Mouse (Mus musculus) lung, embryonic 14.5 days (tissue): ENCODE data around the gene Crtam. TPM values are rescaled to one million over a fixed set of nuclear protein-coding genes. Genes with fewer than 3 reads are reported as not detected.

Experiments used
- ATAC-seq: fragments of 200-750 bp; cut with Nextera tagmentation; 2 replicates; pipeline ENCODE4 v1.8.0; 2017; ENCODE audit warnings: mild to moderate bottlenecking, moderate TSS enrichment, moderate library complexity; ENCODE audit not compliant: insufficient read depth
- DNase-seq: peaks from one replicate; pipeline ENCODE4 v3.0.0-alpha.2; 2015
- H3K27ac ChIP-seq: fragments of 300-500 bp; sonication (generic); 2 replicates; pipeline ENCODE4 v1.5.1; 2014; ENCODE audit warnings: low read depth, mild to moderate bottlenecking, moderate library complexity
- H3K27me3 ChIP-seq: fragments of 300-500 bp; sonication (generic); 2 replicates; pipeline ENCODE4 v1.6.1; 2014; ENCODE audit warnings: low read length, control low read depth; ENCODE audit not compliant: insufficient read depth
- H3K36me3 ChIP-seq: fragments of 300-500 bp; sonication (generic); 2 replicates; pipeline ENCODE4 v1.6.1; 2014; ENCODE audit warnings: control low read depth; ENCODE audit not compliant: insufficient read depth
- H3K4me1 ChIP-seq: fragments of 300-500 bp; sonication (generic); 2 replicates; pipeline ENCODE4 v1.6.1; 2014; ENCODE audit warnings: antibody characterized with exemption, control low read depth; ENCODE audit not compliant: insufficient read depth
- H3K4me2 ChIP-seq: fragments of 300-500 bp; sonication (generic); 2 replicates; pipeline ENCODE4 v1.6.1; 2014; ENCODE audit warnings: mild to moderate bottlenecking
- H3K4me3 ChIP-seq: fragments of 300-500 bp; sonication (generic); 2 replicates; pipeline ENCODE4 v1.5.1; 2014; ENCODE audit warnings: low read depth, low read length
- H3K9ac ChIP-seq: fragments of 300-500 bp; sonication (generic); 2 replicates; pipeline ENCODE4 v1.6.1; 2014
- H3K9me3 ChIP-seq: fragments of 300-500 bp; sonication (generic); 2 replicates; pipeline ENCODE4 v1.6.1; 2016; ENCODE audit warnings: low read depth, low read length, control low read depth
- CTCF ChIP-seq: IDR thresholded peaks from 2 replicates; pipeline ENCODE4 v1.5.1; 2016; ENCODE audit warnings: antibody characterized with exemption, low read depth
- WGBS: fragments of 180-500 bp; shearing (Covaris S2); extraction: QIAGEN DNeasy Blood & Tissue Kit; methylation state at CpG from one replicate; pipeline ENCODE4 v1.1.7; 2014; 5-methylcytosine and 5-hydroxymethylcytosine counted together
- polyA plus RNA-seq: library from polyadenylated mRNA; unstranded; fragments of >200 nt; fragmentation: Nextera tagmentation; extraction: Ambion mirVana; gene quantifications from 2 replicates; pipeline ENCODE4 v1.2.1, GENCODE M21; 2014

The Crtam gene
- polyA plus RNA-seq, 1 experiment from 2014 or later = 0.09 TPM

- peak; percentile 61 for DNase-seq
- H3K27me3 ChIP-seq = no peaks in the 10 kb centered on the region
- no peaks in the 10 kb centered on the region for H3K9me3 ChIP-seq
- H3K4me2 ChIP-seq = no peak overlapping the region
- H3K27ac ChIP-seq = no peak overlapping the region
- peak; percentile 66 for TF ChIP-seq CTCF
- no peak overlapping the region for H3K4me3 ChIP-seq
- WGBS = 38% methylated on average over 6 of the region's 6 CpGs
- H3K9ac ChIP-seq = no peak overlapping the region
- ATAC-seq = no peak
- no peaks in the 10 kb centered on the region for H3K36me3 ChIP-seq
- no peaks in the 10 kb centered on the region for H3K4me1 ChIP-seq
These were observed 21.9 kb downstream of the Crtam start for GRCm38 (mm10) chr9:40982480-40982879.

GRCm38 (mm10) chr9:40974042-40974801 lies 30.2 kb downstream of the Crtam start:
- no peak for TF ChIP-seq CTCF
- Histone ChIP-seq H3K36me3 (no peaks in the 10 kb centered on the region), H3K27me3 (no peaks in the 10 kb centered on the region), H3K4me3 (no peak overlapping the region), H3K4me1 (no peaks in the 10 kb centered on the region), H3K27ac (no peak overlapping the region), H3K9me3 (no peaks in the 10 kb centered on the region), H3K4me2 (no peak overlapping the region), H3K9ac (no peak overlapping the region)
- 71% methylated on average over 11 of the region's 11 CpGs for WGBS
- DNase-seq = no peak
- ATAC-seq = no peak

GRCm38 (mm10) chr9:40964418-40964714 lies 40.1 kb downstream of the Crtam start:
- Histone ChIP-seq H3K4me2 (peak overlapping the region; percentile 65), H3K9ac (no peak overlapping the region), H3K36me3 (no peaks in the 10 kb centered on the region), H3K4me1 (no peaks in the 10 kb centered on the region), H3K9me3 (no peaks in the 10 kb centered on the region), H3K4me3 (peak overlapping the region; percentile 38), H3K27me3 (peaks cover 30% of the 10 kb centered on the region), H3K27ac (no peak overlapping the region)
- ATAC-seq = no peak
- no peak for DNase-seq
- 20% methylated on average over 7 of the region's 7 CpGs for WGBS
- no peak for TF ChIP-seq CTCF

- Histone ChIP-seq H3K36me3 (no peaks in the 10 kb centered on the region), H3K4me2 (peak within 1 kb of the TSS; percentile 65), H3K27me3 (peaks cover 30% of the 10 kb centered on the region), H3K4me3 (peak within 1 kb of the TSS; percentile 38), H3K9ac (peak within 1 kb of the TSS; percentile 9; the same call in 1 of the 2 replicates), H3K4me1 (no peaks in the 10 kb centered on the region), H3K9me3 (no peaks in the 10 kb centered on the region), H3K27ac (no peak within 1 kb of the TSS)
- TF ChIP-seq CTCF = no peak
- no peak for DNase-seq
- no peak; the same call in 1 of the 2 replicates for ATAC-seq
- 1% methylated on average over 43 of the region's 51 CpGs for WGBS
These were observed 40.6 kb downstream of the Crtam start, which contains the start of gene Jhy for GRCm38 (mm10) chr9:40963586-40964417. Jhy (minus strand) TSS chr9:40964118.

GRCm38 (mm10) chr9:40961401-40961800 lies 43.0 kb downstream of the Crtam start:
- H3K4me3 ChIP-seq = no peak overlapping the region
- H3K9ac ChIP-seq = no peak overlapping the region
- DNase-seq (no peak), ATAC-seq (no peak)
- no peak overlapping the region for H3K27ac ChIP-seq
- no peaks in the 10 kb centered on the region for H3K4me1 ChIP-seq
- H3K4me2 ChIP-seq = no peak overlapping the region
- no peaks in the 10 kb centered on the region for H3K36me3 ChIP-seq
- no peak for TF ChIP-seq CTCF
- no peaks in the 10 kb centered on the region for H3K9me3 ChIP-seq
- 76% methylated on average over 3 of the region's 3 CpGs for WGBS
- H3K27me3 ChIP-seq = peaks cover 30% of the 10 kb centered on the region

GRCm38 (mm10) chr9:40949039-40949615 lies 55.3 kb downstream of the Crtam start:
- no peaks in the 10 kb centered on the region for H3K9me3 ChIP-seq
- TF ChIP-seq CTCF = no peak
- H3K4me3 ChIP-seq = no peak overlapping the region
- no peaks in the 10 kb centered on the region for H3K4me1 ChIP-seq
- no peaks in the 10 kb centered on the region for H3K27me3 ChIP-seq
- H3K36me3 ChIP-seq = no peaks in the 10 kb centered on the region
- no peak overlapping the region for H3K4me2 ChIP-seq
- no peak overlapping the region for H3K27ac ChIP-seq
- no peak for ATAC-seq
- DNase-seq = no peak
- 52% methylated on average over 18 of the region's 18 CpGs for WGBS
- no peak overlapping the region for H3K9ac ChIP-seq

GRCm38 (mm10) chr9:40948473-40948872 lies 56.0 kb downstream of the Crtam start:
- DNase-seq (no peak), ATAC-seq (no peak)
- no peaks in the 10 kb centered on the region for H3K36me3 ChIP-seq
- no peak overlapping the region for H3K4me3 ChIP-seq
- H3K4me2 ChIP-seq = no peak overlapping the region
- no peak for TF ChIP-seq CTCF
- H3K27me3 ChIP-seq = no peaks in the 10 kb centered on the region
- no peak overlapping the region for H3K9ac ChIP-seq
- no peak overlapping the region for H3K27ac ChIP-seq
- H3K9me3 ChIP-seq = no peaks in the 10 kb centered on the region
- no peaks in the 10 kb centered on the region for H3K4me1 ChIP-seq
- 91% methylated on average over 6 of the region's 6 CpGs for WGBS
